Mouse (Mus musculus) NIH3T3 (cell line): ENCODE measurements around the gene Celf2.

ENCODE experiments used
- DNase-seq: peaks from one replicate; pipeline ENCODE4 v3.0.0-alpha.2; 2012; ENCODE audit warnings: low read depth

Gene Celf2

GRCm38 (mm10) chr2:7083489-7084090 is 425.8 kb downstream of the Celf2 start:
- no peak for DNase-seq

DNA sequence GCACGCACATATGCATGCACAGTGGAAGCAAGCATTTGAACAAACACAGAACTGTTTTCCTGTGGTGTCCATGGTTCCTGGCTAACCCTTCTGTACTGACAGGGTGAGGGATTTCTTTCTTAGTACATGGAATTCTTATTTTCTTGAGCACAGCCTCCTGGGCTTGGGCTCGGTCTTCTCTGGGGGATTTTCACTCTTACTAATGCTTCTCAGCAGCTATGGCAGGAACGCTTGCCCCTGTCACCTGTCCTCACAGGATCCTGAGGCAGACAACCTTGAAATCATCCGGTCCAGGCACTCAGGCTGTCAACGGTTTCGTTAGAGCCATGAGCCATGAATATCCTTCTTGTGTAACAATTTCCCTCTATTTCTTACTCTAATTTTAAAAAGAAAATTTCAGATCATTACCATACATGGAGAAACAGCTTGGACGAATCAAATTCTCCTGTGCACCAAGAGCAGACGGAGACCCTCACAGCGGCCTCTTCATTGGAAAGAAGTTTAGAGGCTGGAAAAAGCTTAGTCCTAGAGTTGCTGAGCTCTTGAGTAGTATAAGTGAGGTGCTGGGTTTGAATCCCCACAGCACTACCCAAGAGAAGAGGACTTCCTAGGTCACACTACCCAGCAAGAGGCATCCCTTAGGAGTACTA is 426.9 kb downstream of the Celf2 start:
- peak; percentile 61 for DNase-seq

GRCm38 (mm10) chr2:7080794-7081783 is 428.3 kb downstream of the Celf2 start:
- DNase-seq: peak; percentile 73

GRCm38 (mm10) chr2:7080086-7080485 is 429.3 kb downstream of the Celf2 start:
- DNase-seq: peak; percentile 50

DNA sequence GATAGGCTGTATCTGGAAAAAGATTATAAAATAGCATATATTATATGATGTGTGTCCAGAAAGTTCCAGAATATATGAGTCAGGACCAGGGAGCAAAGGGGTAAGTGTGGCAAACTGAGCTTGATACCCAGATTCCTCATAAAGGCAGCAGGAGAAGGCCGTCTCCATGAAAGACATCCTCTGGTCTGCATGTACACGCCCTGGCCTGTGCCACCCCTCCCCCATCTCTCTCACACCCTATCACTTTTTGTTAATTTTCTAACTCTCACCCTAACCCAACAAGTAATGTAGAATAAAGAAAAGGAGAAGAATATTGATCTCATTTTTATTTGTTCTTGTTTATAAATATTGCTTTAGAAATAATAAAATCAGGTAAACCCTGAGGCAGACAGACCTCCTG is 430.0 kb downstream of the Celf2 start:
- no peak for DNase-seq

- DNase-seq: no peak
Measured at GRCm38 (mm10) chr2:7073730-7074129, 435.6 kb downstream of the Celf2 start.

DNA sequence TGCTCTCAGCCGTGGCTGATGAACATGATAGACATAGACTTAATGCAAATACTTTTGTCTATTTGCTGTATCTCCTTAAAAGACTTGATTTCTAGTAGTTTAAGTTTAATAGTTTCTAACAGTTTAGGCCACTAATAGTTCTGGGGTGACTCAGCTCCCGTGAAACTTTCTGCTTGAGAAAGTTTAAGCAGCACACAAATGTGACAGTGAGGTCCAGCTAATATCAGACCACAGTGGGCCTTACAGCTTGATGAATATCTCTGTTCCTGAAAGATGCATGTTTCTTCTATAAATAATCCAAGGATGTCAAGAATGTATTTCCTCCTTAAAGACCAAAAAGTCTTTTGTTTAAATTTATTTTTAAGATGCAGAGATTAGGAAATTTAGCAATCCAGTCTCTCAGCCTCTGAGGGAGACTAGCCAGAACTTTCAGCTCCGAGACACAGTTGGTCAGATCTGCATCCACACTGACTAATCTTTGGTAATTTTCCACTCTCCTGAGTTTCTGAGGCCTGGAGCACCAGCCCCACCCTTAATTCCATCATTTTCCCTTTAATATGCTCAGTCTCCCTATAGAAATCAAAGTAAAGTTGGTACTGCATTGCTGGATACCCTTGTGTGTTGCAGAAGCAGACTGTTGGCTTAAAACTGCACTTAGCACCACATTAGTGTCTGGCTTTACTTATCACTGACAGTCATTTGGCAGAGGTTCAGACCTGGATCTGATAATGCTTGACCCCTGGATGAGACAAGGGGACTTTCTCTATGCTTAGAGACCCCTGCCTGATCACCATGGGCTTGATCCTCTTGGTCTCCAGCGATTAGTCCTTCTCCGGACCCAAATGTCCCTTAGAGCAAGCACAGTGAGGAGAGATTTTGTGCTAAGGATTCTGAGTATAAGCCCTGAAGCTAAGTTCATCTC is 436.8 kb downstream of the Celf2 start:
- DNase-seq: peak; percentile 77

DNA sequence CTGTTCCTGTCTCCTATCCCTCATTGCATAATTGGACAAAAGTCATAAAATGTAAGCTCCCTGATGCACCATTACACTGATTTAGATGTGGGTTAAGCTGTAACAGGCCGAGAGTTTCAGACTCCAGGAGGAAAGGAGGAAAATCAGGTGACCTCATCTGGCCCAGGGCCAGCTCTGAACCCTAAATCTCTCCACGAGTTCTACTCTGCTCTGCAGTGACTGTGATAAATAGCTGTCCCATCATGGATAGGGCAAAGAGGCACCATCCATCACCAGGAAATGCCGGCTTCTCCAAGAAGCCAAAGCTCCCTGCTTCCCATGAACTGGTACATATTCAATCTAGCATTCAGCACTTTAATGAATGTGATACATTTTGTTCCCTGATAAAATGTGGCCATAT is 439.9 kb downstream of the Celf2 start:
- peak; percentile 31 for DNase-seq

DNA sequence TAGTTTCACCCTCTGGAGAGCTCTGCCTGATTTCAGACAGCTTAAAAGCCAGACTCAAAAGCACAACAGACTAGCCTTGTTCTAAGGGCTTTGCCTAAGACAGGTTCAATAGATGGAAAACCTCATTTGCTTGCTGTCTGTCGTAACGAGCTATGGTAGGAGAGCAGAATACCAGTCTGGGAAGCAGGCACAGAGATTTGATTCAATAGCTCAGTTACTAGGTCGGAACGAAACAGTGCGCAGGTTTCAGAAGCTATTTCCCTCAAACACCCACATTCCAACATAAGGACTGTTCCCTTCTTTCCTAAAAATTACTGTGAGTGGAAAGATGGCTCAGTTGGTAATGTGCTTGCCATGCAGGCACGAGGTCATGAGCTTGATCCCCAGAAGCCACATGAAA is 441.1 kb downstream of the Celf2 start:
- no peak for DNase-seq

DNA sequence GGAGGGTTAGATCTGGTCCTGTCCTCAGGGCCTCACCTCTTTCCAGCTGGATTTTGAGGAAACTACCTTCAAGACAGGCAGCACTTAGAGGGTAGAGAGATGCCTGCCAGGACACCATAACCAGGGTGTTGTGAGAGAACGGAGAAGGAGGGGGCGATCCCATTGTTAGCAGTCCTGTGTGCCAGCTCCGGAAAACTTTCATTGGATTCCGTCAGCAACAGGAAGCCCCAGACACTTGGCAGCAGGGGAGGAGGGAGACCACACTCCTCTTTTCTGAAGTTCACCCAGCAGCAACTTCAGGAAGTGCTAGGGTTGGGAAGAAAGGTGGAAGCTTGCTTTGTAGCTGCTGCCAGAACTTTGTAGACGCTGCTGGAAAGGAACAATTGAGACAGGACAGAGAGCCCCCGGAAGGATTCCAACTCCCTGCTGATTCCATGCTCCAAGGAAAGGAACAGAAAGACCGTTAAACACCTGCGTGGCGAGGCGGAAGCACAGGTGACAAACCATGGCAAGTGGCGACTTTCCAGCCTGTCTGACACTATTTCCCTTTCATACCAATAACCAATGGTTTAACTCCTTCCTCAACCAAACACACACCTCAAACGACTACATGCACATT is 445.7 kb downstream of the Celf2 start:
- no peak for DNase-seq

DNA sequence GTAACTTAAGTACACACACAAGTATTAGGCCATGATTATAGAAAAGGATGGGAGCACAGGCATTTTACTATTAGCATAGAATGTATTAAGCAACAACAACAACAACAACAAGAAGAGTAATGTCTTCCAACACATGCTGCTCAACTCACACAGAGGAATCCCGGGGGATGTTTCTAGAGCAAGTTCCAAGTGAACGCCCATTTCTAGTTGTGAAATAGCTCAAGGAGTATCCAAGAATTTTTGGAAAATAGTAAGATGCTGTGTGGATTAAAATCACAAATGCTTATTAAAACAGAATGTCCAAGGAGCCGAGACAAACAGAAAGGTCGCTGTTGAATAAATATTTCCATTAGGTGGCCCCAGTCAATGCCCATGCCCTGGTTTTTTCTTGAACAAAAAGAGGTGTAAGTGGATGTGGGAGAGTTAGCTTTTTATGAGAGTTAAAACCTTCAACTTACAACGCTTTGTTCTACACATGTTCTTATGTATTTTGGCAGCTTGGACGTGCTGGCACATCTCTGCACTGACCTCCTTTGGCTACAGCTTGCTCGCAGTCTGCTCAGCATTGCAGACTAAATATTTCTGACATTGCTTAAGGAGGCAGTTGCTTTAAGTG is 448.8 kb downstream of the Celf2 start:
- peak; percentile 86 for DNase-seq

- peak; percentile 39 for DNase-seq
Measured at GRCm38 (mm10) chr2:7056401-7056800, 453.0 kb downstream of the Celf2 start.

GRCm38 (mm10) chr2:7055958-7056357 is 453.4 kb downstream of the Celf2 start:
- DNase-seq: peak; percentile 85

- DNase-seq: no peak
Measured at GRCm38 (mm10) chr2:7051090-7051489, 458.3 kb downstream of the Celf2 start.

DNA sequence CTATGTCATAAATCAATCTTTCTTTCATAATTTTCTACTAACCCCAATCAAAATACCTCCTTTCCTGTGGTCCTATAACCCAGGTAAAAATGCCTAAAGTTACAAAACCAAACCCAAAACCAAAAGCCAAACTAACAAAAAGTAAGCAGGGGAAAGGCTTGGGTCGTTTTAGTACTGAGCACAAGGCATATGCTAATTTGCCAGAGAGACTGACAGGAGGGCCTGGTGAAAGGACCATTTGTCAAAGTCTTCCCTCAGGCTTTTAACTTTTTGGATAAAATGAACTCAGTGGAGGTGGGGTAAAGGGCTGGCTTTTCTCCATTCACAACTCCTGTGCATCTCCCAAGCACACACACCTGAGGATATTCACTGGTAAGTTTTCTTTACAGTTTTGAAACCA is 463.2 kb downstream of the Celf2 start:
- DNase-seq: no peak

GRCm38 (mm10) chr2:7045531-7045930 is 463.8 kb downstream of the Celf2 start:
- no peak for DNase-seq

- DNase-seq: no peak
Measured at GRCm38 (mm10) chr2:7043770-7044459, 465.4 kb downstream of the Celf2 start.

- DNase-seq: no peak
Measured at GRCm38 (mm10) chr2:7040940-7041339, 468.4 kb downstream of the Celf2 start.

DNA sequence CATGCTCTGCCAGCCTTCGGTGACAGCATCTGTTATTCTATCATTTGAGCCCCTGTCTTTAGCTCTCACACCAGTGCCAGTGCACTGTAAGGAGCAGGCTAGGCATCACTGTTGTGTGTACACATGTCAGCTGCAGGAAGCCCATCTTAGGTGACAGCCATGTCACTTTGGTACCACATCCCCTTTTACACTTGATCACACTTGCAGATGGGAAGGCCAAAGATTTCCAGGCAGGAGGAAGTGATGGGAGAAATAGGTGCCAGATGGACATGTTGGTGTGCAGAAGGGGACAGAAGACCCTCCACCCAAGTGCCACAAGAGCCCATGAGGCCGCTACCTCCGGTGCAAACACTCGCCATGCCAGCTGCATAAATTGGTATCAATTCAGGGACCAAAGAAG is 470.4 kb downstream of the Celf2 start:
- DNase-seq: no peak

DNA sequence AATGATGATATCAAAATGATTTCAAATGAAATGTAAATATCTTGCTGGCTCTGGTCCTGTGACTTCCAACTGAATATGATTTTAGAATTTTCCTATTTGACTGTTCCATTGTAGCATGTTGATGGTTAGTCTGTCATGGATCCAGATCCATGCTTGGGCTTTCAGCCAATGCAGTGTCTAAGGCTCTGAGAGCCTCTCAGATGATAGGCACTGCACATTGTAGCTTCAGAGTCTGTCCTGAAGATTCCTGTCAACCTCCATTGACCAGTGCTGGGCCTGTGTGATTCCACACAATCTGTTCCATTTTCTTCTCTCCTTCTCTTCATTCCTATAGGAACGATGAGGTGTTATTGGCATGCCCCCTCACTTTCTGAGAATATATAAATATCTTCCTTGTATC is 478.0 kb downstream of the Celf2 start:
- no peak for DNase-seq
